Mouse (Mus musculus): ENCODE data around the gene Gm11627. TPM values are rescaled to one million over a fixed set of nuclear protein-coding genes. Genes with fewer than 3 reads are reported as not detected.
"Not testable (repeated sequence)": the region's sequence is repeated elsewhere in the genome, so short reads cannot be mapped to it uniquely, and the experiment has no call there.

Gene Gm11627
- polyA plus RNA-seq, 1 experiment from 2014 or later, result 6.2 TPM

DNA sequence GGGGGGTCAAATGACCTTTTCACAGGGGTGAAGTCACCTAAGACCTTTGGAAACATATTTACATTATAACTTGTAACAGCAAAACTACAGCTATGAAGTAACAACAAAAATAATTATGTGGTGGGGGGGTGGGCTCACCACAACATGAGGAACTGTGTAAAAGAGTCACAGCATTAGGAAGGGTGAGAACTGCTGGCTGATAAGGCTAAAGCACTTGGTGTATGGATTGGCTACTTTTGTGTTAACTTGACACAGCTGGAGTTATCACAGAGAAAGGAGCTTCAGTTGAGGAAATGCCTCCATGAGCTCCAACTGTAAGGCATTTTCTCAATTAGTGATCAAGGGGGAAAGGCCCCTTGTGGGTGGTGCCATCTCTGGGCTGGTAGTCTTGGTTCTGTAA, 39.0 kb downstream of the Gm11627 start:
- H3K27ac ChIP-seq (replicated peaks); H3K4me3 ChIP-seq; DNase-seq (ENCODE audit: low spot score); H3K27me3 ChIP-seq (replicated peaks; ENCODE audit: low read depth, poor library complexity, severe bottlenecking); H3K9me3 ChIP-seq: not testable (repeated sequence)
- Histone ChIP-seq H3K36me3 (replicated peaks) (peaks cover 45% of the 10 kb centered on the region), H3K4me1 (peaks cover 11% of the 10 kb centered on the region)

DNA sequence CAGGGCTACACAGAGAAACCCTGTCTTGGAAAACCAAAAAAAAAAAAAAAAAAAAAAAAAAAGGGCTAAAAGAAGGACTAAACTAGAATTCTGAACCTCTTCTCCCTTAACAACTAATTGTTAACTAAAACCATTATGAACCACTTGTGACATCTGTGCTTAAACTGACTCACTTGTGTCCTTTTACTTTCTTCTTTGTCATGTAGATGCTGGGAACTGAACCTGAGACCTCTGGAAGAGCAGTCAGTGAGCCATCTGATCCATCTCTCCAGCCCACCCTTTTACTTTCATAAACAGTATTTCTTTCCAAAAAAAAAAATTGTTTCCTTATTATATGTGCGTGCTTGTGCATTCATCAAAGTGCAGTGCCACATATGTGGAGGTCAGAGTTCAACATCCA, 39.6 kb downstream of the Gm11627 start:
- no peaks in the 10 kb centered on the region for H3K27me3 ChIP-seq (replicated peaks; ENCODE audit: low read depth, poor library complexity, severe bottlenecking)
- H3K4me1 ChIP-seq, result peaks cover 11% of the 10 kb centered on the region
- H3K9me3 ChIP-seq, result no peaks in the 10 kb centered on the region
- no peak for DNase-seq (ENCODE audit: low spot score)
- WGBS, result 80% methylated on average over 1 of the region's 1 CpGs
- H3K4me3 ChIP-seq, result no peak overlapping the region
- H3K27ac ChIP-seq (replicated peaks), result no peak overlapping the region
- peaks cover 44% of the 10 kb centered on the region for H3K36me3 ChIP-seq (replicated peaks)

DNA sequence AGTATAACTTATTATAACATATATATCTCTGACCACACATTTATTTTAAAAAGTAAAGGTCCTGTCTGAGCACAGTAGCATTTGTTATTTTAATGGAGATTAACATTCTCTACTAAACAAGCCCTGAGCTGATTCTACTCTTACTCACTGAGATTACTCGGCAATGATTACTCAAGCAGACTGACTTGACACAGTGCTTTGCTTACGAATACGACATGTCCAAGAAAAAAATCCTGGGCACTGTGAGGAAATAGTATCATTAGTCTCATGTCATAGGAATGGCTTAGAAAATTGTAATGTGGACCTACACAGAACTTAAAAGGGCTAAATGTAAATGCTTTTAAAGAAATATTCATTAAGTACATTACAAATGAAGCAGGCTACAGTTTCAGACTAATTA, 43.1 kb downstream of the Gm11627 start:
- Histone ChIP-seq H3K4me1 (peaks cover 11% of the 10 kb centered on the region), H3K9me3 (no peaks in the 10 kb centered on the region), H3K27ac (replicated peaks) (no peak overlapping the region), H3K36me3 (replicated peaks) (peaks cover 41% of the 10 kb centered on the region), H3K4me3 (no peak overlapping the region), H3K27me3 (replicated peaks; ENCODE audit: low read depth, poor library complexity, severe bottlenecking) (no peaks in the 10 kb centered on the region)
- 81% methylated on average over 3 of the region's 3 CpGs for WGBS
- DNase-seq (ENCODE audit: low spot score), result no peak

DNA sequence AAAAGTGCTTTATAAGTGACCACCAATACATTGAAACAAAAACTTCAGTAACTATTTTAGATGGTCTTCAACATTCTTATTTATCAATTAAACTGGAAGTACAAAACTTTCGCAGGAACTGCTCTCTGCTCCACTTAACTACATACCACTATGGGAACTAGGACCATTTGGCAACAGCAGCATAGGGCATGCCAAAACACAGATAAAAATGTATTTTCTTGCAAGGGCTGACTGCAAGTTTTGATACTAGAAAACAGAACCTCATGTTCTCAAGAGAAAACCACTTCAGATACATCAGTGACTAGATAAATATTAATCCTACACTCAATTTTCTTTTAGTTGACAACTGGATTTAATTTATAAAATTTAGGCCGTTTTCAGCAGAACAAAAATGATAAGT, 45.2 kb downstream of the Gm11627 start:
- Histone ChIP-seq H3K4me1 (no peaks in the 10 kb centered on the region), H3K4me3 (no peak overlapping the region), H3K9me3 (no peaks in the 10 kb centered on the region), H3K27ac (replicated peaks) (no peak overlapping the region), H3K36me3 (replicated peaks) (peaks cover 48% of the 10 kb centered on the region), H3K27me3 (replicated peaks; ENCODE audit: low read depth, poor library complexity, severe bottlenecking) (no peaks in the 10 kb centered on the region)
- WGBS, result 87% methylated on average over 2 of the region's 2 CpGs
- no peak for DNase-seq (ENCODE audit: low spot score)

DNA sequence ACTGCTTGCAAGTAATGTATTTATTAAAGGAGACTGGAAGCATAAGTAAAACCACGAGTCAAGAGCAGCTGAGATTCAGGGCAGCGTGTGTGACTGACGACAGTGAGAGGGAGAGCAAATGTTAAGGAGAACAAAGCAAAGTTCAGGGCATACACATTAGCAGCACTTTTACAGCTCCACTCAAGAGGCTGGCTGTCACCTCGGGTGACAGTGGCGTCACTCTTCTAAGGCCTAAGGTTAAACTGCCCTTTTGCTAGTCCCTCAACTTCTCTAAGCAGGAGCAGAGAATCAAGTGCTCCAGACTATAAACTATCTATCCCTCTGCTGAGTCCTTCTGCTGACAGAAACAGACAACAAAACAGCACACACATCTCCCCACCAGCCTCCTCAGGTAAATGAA, 47.8 kb downstream of the Gm11627 start:
- H3K27me3 ChIP-seq (replicated peaks; ENCODE audit: low read depth, poor library complexity, severe bottlenecking), result no peaks in the 10 kb centered on the region
- no peak for DNase-seq (ENCODE audit: low spot score)
- no peaks in the 10 kb centered on the region for H3K4me1 ChIP-seq
- no peak overlapping the region for H3K27ac ChIP-seq (replicated peaks)
- no peaks in the 10 kb centered on the region for H3K9me3 ChIP-seq
- H3K36me3 ChIP-seq (replicated peaks), result peaks cover 35% of the 10 kb centered on the region
- 71% methylated on average over 5 of the region's 5 CpGs for WGBS
- H3K4me3 ChIP-seq, result no peak overlapping the region

Other genes starting within 250 kb of the Gm11627 start
- gene Slc4a1, start 213.3 kb downstream of the Gm11627 start, polyA plus RNA-seq (2016; fragmentation: Nextera tagmentation; extraction: Ambion mirVana), result 29.7 and 33.8 TPM in 2 replicates
- gene Rundc3a, start 186.1 kb downstream of the Gm11627 start, polyA plus RNA-seq (2016; fragmentation: Nextera tagmentation; extraction: Ambion mirVana), result 10.0 and 11.9 TPM in 2 replicates
- 229 and 241 TPM in 2 replicates for gene Slc25a39, start 171.5 kb downstream of the Gm11627 start, polyA plus RNA-seq (2016; fragmentation: Nextera tagmentation; extraction: Ambion mirVana)
- 79.4 and 87.3 TPM in 2 replicates for gene Grn, start 149.1 kb downstream of the Gm11627 start, polyA plus RNA-seq (2016; fragmentation: Nextera tagmentation; extraction: Ambion mirVana)
- 3.4 and 3.7 TPM in 2 replicates for gene Fam171a2, start 131.8 kb downstream of the Gm11627 start, polyA plus RNA-seq (2016; fragmentation: Nextera tagmentation; extraction: Ambion mirVana)
- 3.9 and 6.5 TPM in 2 replicates for gene Itga2b, start 109.3 kb downstream of the Gm11627 start, polyA plus RNA-seq (2016; fragmentation: Nextera tagmentation; extraction: Ambion mirVana)
- gene Gpatch8, start 23.1 kb downstream of the Gm11627 start, polyA plus RNA-seq (2016; fragmentation: Nextera tagmentation; extraction: Ambion mirVana), result 74.6 and 76.7 TPM in 2 replicates
- gene Fzd2, start 24.9 kb upstream of the Gm11627 start, polyA plus RNA-seq (2016; fragmentation: Nextera tagmentation; extraction: Ambion mirVana), result 45.8 and 49.0 TPM in 2 replicates
- gene Meioc, start 84.3 kb upstream of the Gm11627 start, polyA plus RNA-seq (2016; fragmentation: Nextera tagmentation; extraction: Ambion mirVana), result 0.39 and 0.40 TPM in 2 replicates
- gene Ccdc43, start 118.3 kb upstream of the Gm11627 start, polyA plus RNA-seq (2016; fragmentation: Nextera tagmentation; extraction: Ambion mirVana), result 58.1 and 59.8 TPM in 2 replicates
- 16.3 and 21.0 TPM in 2 replicates for gene Adam11, start 182.0 kb upstream of the Gm11627 start, polyA plus RNA-seq (2016; fragmentation: Nextera tagmentation; extraction: Ambion mirVana)
- 80.7 and 89.6 TPM in 2 replicates for gene Gjc1, start 240.2 kb upstream of the Gm11627 start, polyA plus RNA-seq (2016; fragmentation: Nextera tagmentation; extraction: Ambion mirVana)

Data from embryonic facial prominence, embryonic 10.5 days (tissue).